Mouse (Mus musculus): ENCODE results near the gene Gm20388.

GRCm38 (mm10) chr8:121089631-121090380 lies 1179.2 kb downstream of the Gm20388 start:
- TF ChIP-seq CTCF (IDR thresholded peaks at IDR 0.05; ENCODE audit: extremely low read depth, insufficient read depth, low read length): no peak
- no peak for TF ChIP-seq POLR2A (IDR thresholded peaks at IDR 0.05; ENCODE audit: extremely low read depth, insufficient read depth, low read length)

Data from cortical plate, adult 2 months (tissue).